Mouse (Mus musculus) intestine, postnatal 0 days (tissue): ENCODE data around the gene Gm20538. TPM values are rescaled to one million over a fixed set of nuclear protein-coding genes. Genes with fewer than 3 reads are reported as not detected.
A peak's percentile ranks its signal among the peaks of the same experiment; 100 is the strongest.

Experiments
- ATAC-seq: fragments of 200-750 bp; cut with Nextera tagmentation; 2 replicates; pipeline ENCODE4 v1.8.0; 2017; ENCODE audit warnings: mild to moderate bottlenecking, moderate TSS enrichment, moderate library complexity
- H3K27ac ChIP-seq: fragments of 300-500 bp; sonication (generic); 2 replicates; pipeline ENCODE4 v1.5.1; 2014; ENCODE audit warnings: mild to moderate bottlenecking, low read depth, low read length, moderate library complexity
- H3K27me3 ChIP-seq: fragments of 300-500 bp; sonication (generic); replicated peaks from 2 replicates; pipeline ENCODE4 v1.6.1; 2014; ENCODE audit warnings: low read length, mixed read lengths; ENCODE audit not compliant: control insufficient read depth, insufficient read depth
- H3K36me3 ChIP-seq: fragments of 300-500 bp; sonication (generic); 2 replicates; pipeline ENCODE4 v1.6.1; 2014; ENCODE audit warnings: mild to moderate bottlenecking, moderate library complexity; ENCODE audit not compliant: control insufficient read depth, insufficient read depth
- H3K4me1 ChIP-seq: fragments of 300-500 bp; sonication (generic); replicated peaks from 2 replicates; pipeline ENCODE4 v1.6.1; 2014; ENCODE audit warnings: antibody characterized with exemption, low read length, mixed read lengths; ENCODE audit not compliant: control insufficient read depth, insufficient read depth
- H3K4me2 ChIP-seq: fragments of 300-500 bp; sonication (generic); replicated peaks from 2 replicates; pipeline ENCODE4 v1.6.1; 2014; ENCODE audit warnings: low read depth, mild to moderate bottlenecking, moderate library complexity
- H3K4me3 ChIP-seq: fragments of 300-500 bp; sonication (generic); 2 replicates; pipeline ENCODE4 v1.5.1; 2014; ENCODE audit warnings: low read depth, low read length
- H3K9ac ChIP-seq: fragments of 300-500 bp; sonication (generic); 2 replicates; pipeline ENCODE4 v1.6.1; 2014; ENCODE audit warnings: mild to moderate bottlenecking, low read depth, low read length
- H3K9me3 ChIP-seq: fragments of 300-500 bp; sonication (generic); 2 replicates; pipeline ENCODE4 v1.6.1; 2016; ENCODE audit warnings: mixed run types; ENCODE audit not compliant: control insufficient read depth
- CTCF ChIP-seq: sonication (generic); IDR thresholded peaks from 2 replicates; pipeline ENCODE4 v1.5.1; 2016; ENCODE audit warnings: low read depth, mild to moderate bottlenecking, control low read depth, antibody characterized with exemption, moderate library complexity
- whole genome bisulfite sequencing: fragments of 180-500 bp; shearing (Covaris S2); extraction: QIAGEN DNeasy Blood & Tissue Kit; methylation state at CpG from one replicate; pipeline ENCODE4 v1.1.7; 2014; 5-methylcytosine and 5-hydroxymethylcytosine counted together
- polyA plus RNA-seq: library from polyadenylated mRNA; unstranded; fragments of >200 nt; fragmentation: Nextera tagmentation; extraction: Ambion mirVana; gene quantifications from 2 replicates; pipeline ENCODE4 v1.2.1, GENCODE M21; 2015

Gm20538 gene
- polyA plus RNA-seq, 1 experiment from 2014 or later = not detected

- 61% methylated on average over 10 of the region's 10 CpGs for WGBS
- H3K4me2 ChIP-seq = peak overlapping the region; percentile 85; the same call in 1 of the 2 replicates
- no peak overlapping the region for H3K4me3 ChIP-seq
- no peak overlapping the region for H3K27ac ChIP-seq
- ATAC-seq = no peak
- H3K9ac ChIP-seq = no peak overlapping the region
- H3K27me3 ChIP-seq = no peaks in the 10 kb centered on the region; the same call in 1 of the 2 replicates
- peaks cover 7% of the 10 kb centered on the region; the same call in 1 of the 2 replicates for H3K4me1 ChIP-seq
- H3K9me3 ChIP-seq = peaks cover 9% of the 10 kb centered on the region; the same call in 1 of the 2 replicates
- H3K36me3 ChIP-seq = peaks cover 14% of the 10 kb centered on the region
- no peak for TF ChIP-seq CTCF
Observed at GRCm38 (mm10) chr19:44544372-44544771, 8.3 kb downstream of the Gm20538 start.

GRCm38 (mm10) chr19:44542694-44543178, 9.9 kb downstream of the Gm20538 start:
- 81% methylated on average over 8 of the region's 8 CpGs for WGBS
- Histone ChIP-seq H3K4me1 (peaks cover 7% of the 10 kb centered on the region; the same call in 1 of the 2 replicates), H3K27ac (no peak overlapping the region), H3K9ac (no peak overlapping the region), H3K9me3 (peaks cover 9% of the 10 kb centered on the region; the same call in 1 of the 2 replicates), H3K27me3 (no peaks in the 10 kb centered on the region; the same call in 1 of the 2 replicates), H3K36me3 (no peaks in the 10 kb centered on the region), H3K4me2 (no peak overlapping the region), H3K4me3 (no peak overlapping the region)
- ATAC-seq = no peak
- no peak for TF ChIP-seq CTCF

GRCm38 (mm10) chr19:44537416-44537815, 15.2 kb downstream of the Gm20538 start:
- peaks cover 9% of the 10 kb centered on the region; the same call in 1 of the 2 replicates for H3K9me3 ChIP-seq
- no peak overlapping the region for H3K4me2 ChIP-seq
- no peak for ATAC-seq
- no peak overlapping the region for H3K4me3 ChIP-seq
- H3K27me3 ChIP-seq = no peaks in the 10 kb centered on the region
- H3K36me3 ChIP-seq = no peaks in the 10 kb centered on the region
- no peak overlapping the region for H3K27ac ChIP-seq
- WGBS = 82% methylated on average over 8 of the region's 8 CpGs
- no peak for TF ChIP-seq CTCF
- H3K9ac ChIP-seq = no peak overlapping the region
- H3K4me1 ChIP-seq = no peaks in the 10 kb centered on the region

GRCm38 (mm10) chr19:44535376-44535775, 17.3 kb downstream of the Gm20538 start:
- Histone ChIP-seq H3K9ac (no peak overlapping the region), H3K36me3 (no peaks in the 10 kb centered on the region), H3K4me1 (no peaks in the 10 kb centered on the region), H3K27ac (no peak overlapping the region), H3K9me3 (peaks cover 4% of the 10 kb centered on the region; the same call in 1 of the 2 replicates), H3K4me2 (no peak overlapping the region), H3K4me3 (no peak overlapping the region), H3K27me3 (no peaks in the 10 kb centered on the region)
- peak; percentile 72 for TF ChIP-seq CTCF
- 33% methylated on average over 3 of the region's 3 CpGs for WGBS
- no peak for ATAC-seq

GRCm38 (mm10) chr19:44530018-44530417, 22.6 kb downstream of the Gm20538 start:
- Histone ChIP-seq H3K9ac (no peak overlapping the region), H3K36me3 (no peaks in the 10 kb centered on the region), H3K4me1 (no peaks in the 10 kb centered on the region), H3K27ac (no peak overlapping the region), H3K4me3 (no peak overlapping the region), H3K27me3 (no peaks in the 10 kb centered on the region), H3K4me2 (no peak overlapping the region), H3K9me3 (no peaks in the 10 kb centered on the region)
- no peak for TF ChIP-seq CTCF
- 81% methylated on average over 6 of the region's 6 CpGs for WGBS
- no peak for ATAC-seq

- no peak overlapping the region for H3K4me2 ChIP-seq
- TF ChIP-seq CTCF = no peak
- H3K4me3 ChIP-seq = no peak overlapping the region
- H3K9me3 ChIP-seq = no peaks in the 10 kb centered on the region
- no peaks in the 10 kb centered on the region for H3K36me3 ChIP-seq
- 82% methylated on average over 9 of the region's 9 CpGs for WGBS
- no peak overlapping the region for H3K27ac ChIP-seq
- no peak overlapping the region for H3K9ac ChIP-seq
- ATAC-seq = no peak
- no peaks in the 10 kb centered on the region for H3K4me1 ChIP-seq
- H3K27me3 ChIP-seq = no peaks in the 10 kb centered on the region
Observed at GRCm38 (mm10) chr19:44525551-44526205, 27.0 kb downstream of the Gm20538 start.
